Mouse (Mus musculus) liver, embryonic 15.5 days (tissue): ENCODE measurements around the gene Srsf3. TPM values are rescaled to one million over a fixed set of nuclear protein-coding genes. Genes with fewer than 3 reads are reported as not detected.

Source experiments
- ATAC-seq: fragments of 200-750 bp; cut with Nextera tagmentation; 2 replicates; pipeline ENCODE4 v1.8.0; 2017; ENCODE audit warnings: moderate number of reproducible peaks, mild to moderate bottlenecking, moderate library complexity; ENCODE audit not compliant: insufficient read depth
- H3K27ac ChIP-seq: fragments of 300-500 bp; sonication (generic); replicated peaks from 2 replicates; pipeline ENCODE4 v1.5.1; 2015; ENCODE audit warnings: mild to moderate bottlenecking, inconsistent platforms
- H3K27me3 ChIP-seq: fragments of 300-500 bp; sonication (generic); 2 replicates; pipeline ENCODE4 v1.6.1; 2015; ENCODE audit warnings: mild to moderate bottlenecking, inconsistent platforms
- H3K36me3 ChIP-seq: fragments of 300-500 bp; sonication (generic); replicated peaks from 2 replicates; pipeline ENCODE4 v1.6.1; 2015; ENCODE audit warnings: moderate library complexity, mild to moderate bottlenecking, inconsistent platforms
- H3K4me1 ChIP-seq: fragments of 300-500 bp; sonication (generic); replicated peaks from 2 replicates; pipeline ENCODE4 v1.6.1; 2015; ENCODE audit warnings: inconsistent platforms
- H3K4me2 ChIP-seq: fragments of 300-500 bp; sonication (generic); 2 replicates; pipeline ENCODE4 v1.6.1; 2015; ENCODE audit warnings: moderate library complexity, mild to moderate bottlenecking, inconsistent platforms
- H3K4me3 ChIP-seq: fragments of 300-500 bp; sonication (generic); replicated peaks from 2 replicates; pipeline ENCODE4 v1.5.1; 2015; ENCODE audit warnings: mild to moderate bottlenecking, inconsistent platforms
- H3K9ac ChIP-seq: fragments of 300-500 bp; sonication (generic); 2 replicates; pipeline ENCODE4 v1.6.1; 2015; ENCODE audit warnings: moderate library complexity, mild to moderate bottlenecking, inconsistent platforms
- H3K9me3 ChIP-seq: fragments of 300-500 bp; sonication (generic); replicated peaks from 2 replicates; pipeline ENCODE4 v1.6.1; 2016; ENCODE audit warnings: inconsistent platforms
- WGBS: fragments of 180-500 bp; shearing (Covaris S2); methylation state at CpG from one replicate; pipeline ENCODE4 v1.1.7; 2015; ENCODE audit warnings: mixed read lengths; ENCODE audit not compliant: insufficient replicate concordance; 5-methylcytosine and 5-hydroxymethylcytosine counted together
- polyA plus RNA-seq: library from polyadenylated mRNA; unstranded; fragments of >200 nt; fragmentation: Nextera tagmentation; extraction: Ambion mirVana; gene quantifications from 2 replicates; pipeline ENCODE4 v1.2.1, GENCODE M21; 2015

Gene Srsf3
- polyA plus RNA-seq, 1 experiment from 2014 or later, result 215 TPM

DNA sequence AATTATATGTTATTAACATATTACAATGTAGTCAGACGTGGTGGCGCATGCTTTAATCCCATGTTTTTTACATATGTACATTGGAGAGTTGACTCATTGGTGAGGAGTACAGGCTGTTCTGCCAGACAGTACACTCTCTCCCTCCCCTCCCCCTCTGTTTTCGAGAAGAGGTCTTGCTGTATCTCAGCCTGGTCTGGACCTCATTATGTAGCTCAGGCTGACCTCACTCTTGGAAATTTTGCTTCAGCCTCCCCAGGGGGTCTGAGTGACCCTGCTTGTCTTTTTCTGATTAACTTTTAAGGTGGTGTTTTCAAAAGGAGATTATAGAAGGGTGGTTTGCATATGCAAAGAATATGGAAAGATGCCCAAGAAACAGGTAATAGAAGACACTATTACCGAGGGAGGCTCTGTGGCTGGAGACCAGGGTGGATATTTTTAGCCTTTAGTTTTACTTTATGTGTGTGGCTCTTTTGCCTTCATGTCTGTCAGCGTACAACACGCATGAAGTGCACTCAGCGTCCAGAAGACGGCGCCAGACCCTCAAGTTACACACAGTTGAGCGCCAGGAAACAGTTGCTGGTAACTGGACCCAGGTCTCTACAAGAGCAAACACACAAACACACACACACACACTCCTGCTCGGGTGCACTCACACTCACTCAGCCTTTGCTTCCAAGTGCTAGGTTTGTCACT is 14.0 kb upstream of the Srsf3 start:
- Histone ChIP-seq H3K36me3 (no peaks in the 10 kb centered on the region), H3K4me1 (peaks cover 13% of the 10 kb centered on the region), H3K27me3 (no peaks in the 10 kb centered on the region), H3K9ac (no peak overlapping the region), H3K4me2 (no peak overlapping the region), H3K9me3 (no peaks in the 10 kb centered on the region), H3K27ac (no peak overlapping the region), H3K4me3 (no peak overlapping the region)
- no peak for ATAC-seq
- 49% methylated on average over 11 of the region's 11 CpGs for WGBS

- Histone ChIP-seq H3K27ac (no peak overlapping the region), H3K27me3 (no peaks in the 10 kb centered on the region), H3K4me2 (no peak overlapping the region), H3K4me3 (no peak overlapping the region), H3K4me1 (peaks cover 19% of the 10 kb centered on the region), H3K36me3 (no peaks in the 10 kb centered on the region), H3K9me3 (no peaks in the 10 kb centered on the region), H3K9ac (no peak overlapping the region)
- WGBS, result 73% methylated on average over 7 of the region's 7 CpGs
- ATAC-seq, result no peak
Measured at GRCm38 (mm10) chr17:29019391-29019790, 13.0 kb upstream of the Srsf3 start.

GRCm38 (mm10) chr17:29020444-29020843 is 12.0 kb upstream of the Srsf3 start:
- Histone ChIP-seq H3K36me3 (no peaks in the 10 kb centered on the region), H3K27me3 (no peaks in the 10 kb centered on the region), H3K4me1 (peaks cover 26% of the 10 kb centered on the region), H3K27ac (no peak overlapping the region), H3K4me2 (no peak overlapping the region), H3K9me3 (no peaks in the 10 kb centered on the region), H3K4me3 (no peak overlapping the region), H3K9ac (no peak overlapping the region)
- no peak for ATAC-seq

DNA sequence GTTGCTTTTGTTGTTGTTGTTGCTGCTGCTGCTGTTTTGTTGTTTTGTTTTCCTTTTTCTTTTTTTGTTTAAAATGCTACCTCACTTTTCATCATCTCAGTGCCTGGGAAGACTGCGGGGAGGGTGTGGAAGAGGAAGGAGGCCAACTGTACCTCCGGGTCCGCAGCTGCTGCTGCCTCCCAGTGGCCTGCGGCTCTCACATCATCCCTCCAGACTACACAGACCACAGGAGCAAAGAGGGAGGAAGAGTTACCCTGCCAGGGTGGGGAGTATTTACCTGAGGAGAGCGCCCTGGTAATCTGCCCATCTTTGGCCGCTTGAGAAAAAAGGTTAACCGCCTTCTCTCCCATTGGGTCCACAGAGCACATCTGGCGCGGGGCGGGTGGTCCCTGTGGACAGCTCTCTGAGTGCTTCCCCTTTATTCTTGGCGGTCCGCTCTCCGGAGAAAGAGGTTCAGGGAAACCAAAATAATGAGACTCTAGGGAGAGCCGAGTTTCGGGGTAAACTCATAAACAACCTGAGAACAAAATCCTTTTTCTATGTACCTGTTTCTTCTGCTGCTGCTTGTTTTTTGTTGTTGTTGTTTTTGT is 10.1 kb upstream of the Srsf3 start:
- Histone ChIP-seq H3K27me3 (no peaks in the 10 kb centered on the region), H3K27ac (no peak overlapping the region), H3K9ac (peak overlapping the region; percentile 1; the same call in 1 of the 2 replicates), H3K4me2 (peak overlapping the region; percentile 34), H3K9me3 (no peaks in the 10 kb centered on the region), H3K4me3 (peak overlapping the region; percentile 11), H3K36me3 (no peaks in the 10 kb centered on the region), H3K4me1 (peaks cover 31% of the 10 kb centered on the region)
- no peak for ATAC-seq
- WGBS, result 17% methylated on average over 15 of the region's 15 CpGs

DNA sequence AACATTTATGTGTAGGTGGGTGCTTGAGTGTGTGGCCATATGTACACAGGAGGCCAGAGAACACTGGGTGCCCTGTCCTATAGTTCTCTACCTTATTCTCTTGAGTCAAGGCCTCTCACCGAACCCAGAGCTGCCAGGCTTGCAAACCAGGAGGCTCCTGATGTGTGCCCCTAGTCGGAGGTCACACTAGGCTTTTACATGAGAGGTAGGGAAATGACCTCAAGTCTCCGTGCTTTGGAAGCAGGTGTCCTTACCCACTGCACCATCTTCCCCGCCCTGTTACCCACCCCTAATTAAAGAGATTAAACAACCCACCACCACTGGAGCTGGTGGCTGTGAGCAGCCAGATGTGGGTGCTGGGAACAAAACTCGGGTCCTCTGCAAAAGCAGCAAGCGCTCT is 9.1 kb upstream of the Srsf3 start:
- 75% methylated on average over 6 of the region's 6 CpGs for WGBS
- no peak overlapping the region for H3K9ac ChIP-seq
- H3K4me1 ChIP-seq, result peaks cover 31% of the 10 kb centered on the region
- no peak overlapping the region for H3K4me2 ChIP-seq
- H3K4me3 ChIP-seq, result no peak overlapping the region
- H3K27ac ChIP-seq, result no peak overlapping the region
- H3K9me3 ChIP-seq, result no peaks in the 10 kb centered on the region
- no peaks in the 10 kb centered on the region for H3K36me3 ChIP-seq
- ATAC-seq, result no peak
- no peaks in the 10 kb centered on the region for H3K27me3 ChIP-seq

DNA sequence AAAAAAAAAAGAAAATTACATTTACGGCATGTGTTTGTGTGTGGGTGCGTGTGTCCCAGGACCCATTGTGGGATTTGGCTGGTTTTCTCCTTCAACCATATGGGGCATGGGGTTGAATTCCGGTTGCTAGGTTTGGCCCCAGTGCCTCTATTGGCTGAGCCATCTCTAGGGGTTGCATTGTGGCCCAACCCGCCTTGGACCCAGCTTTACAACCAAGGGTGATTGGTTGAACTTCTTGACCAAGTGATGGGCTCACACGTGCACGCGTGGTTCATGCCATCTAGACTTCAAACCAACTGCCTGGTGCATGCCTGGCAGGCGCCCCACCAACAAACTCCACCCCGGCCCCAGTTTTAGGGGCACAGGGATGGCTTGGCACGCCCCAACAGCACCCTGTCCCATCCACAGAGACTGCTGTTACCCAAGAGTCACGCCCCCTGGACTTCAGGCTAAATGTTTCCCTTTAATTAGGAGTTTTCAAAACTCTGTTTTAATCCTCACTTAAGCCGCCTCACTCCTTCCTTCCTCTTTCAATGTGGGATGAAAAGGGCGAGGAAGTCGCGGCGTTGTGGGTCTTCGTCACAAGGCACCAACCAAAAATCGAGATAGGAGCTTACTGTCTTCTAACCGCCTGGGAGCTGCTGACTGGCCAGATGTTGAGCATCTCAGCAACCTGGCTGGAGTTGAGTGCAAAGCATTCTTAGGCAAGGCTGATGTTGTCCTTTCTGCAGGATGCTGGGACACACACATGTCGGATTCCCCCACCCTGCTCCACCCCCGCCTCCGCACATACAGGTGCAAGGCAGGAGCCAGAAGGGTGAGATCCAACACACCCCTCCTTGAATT is 8.2 kb upstream of the Srsf3 start:
- peak overlapping the region; percentile 35 for H3K4me2 ChIP-seq

GRCm38 (mm10) chr17:29024896-29025565 is 7.4 kb upstream of the Srsf3 start:
- Histone ChIP-seq H3K36me3 (no peaks in the 10 kb centered on the region), H3K27me3 (no peaks in the 10 kb centered on the region), H3K9ac (no peak overlapping the region), H3K4me3 (no peak overlapping the region), H3K9me3 (no peaks in the 10 kb centered on the region), H3K4me1 (peaks cover 26% of the 10 kb centered on the region), H3K4me2 (peak overlapping the region; percentile 35), H3K27ac (peak overlapping the region; percentile 38; the same call in 1 of the 2 replicates)
- ATAC-seq, result peak; percentile 19; the same call in 1 of the 2 replicates
- 52% methylated on average over 10 of the region's 10 CpGs for WGBS

More for the DNA sequence above, 8.2 kb upstream of the Srsf3 start:
- no peak for ATAC-seq
- 0 out of 2 replicates have a peak overlapping the region, but pooled peaks have one; percentile 38 for H3K27ac ChIP-seq
- no peaks in the 10 kb centered on the region for H3K9me3 ChIP-seq
- peaks cover 31% of the 10 kb centered on the region for H3K4me1 ChIP-seq
- no peaks in the 10 kb centered on the region for H3K27me3 ChIP-seq
- no peak overlapping the region for H3K4me3 ChIP-seq
- 45% methylated on average over 22 of the region's 22 CpGs for WGBS
- H3K9ac ChIP-seq, result no peak overlapping the region
- H3K36me3 ChIP-seq, result no peaks in the 10 kb centered on the region

- peaks cover 38% of the 10 kb centered on the region for H3K4me1 ChIP-seq
- 62% methylated on average over 5 of the region's 5 CpGs for WGBS
- no peak overlapping the region for H3K4me3 ChIP-seq
- no peak for ATAC-seq
- H3K27me3 ChIP-seq, result no peaks in the 10 kb centered on the region
- H3K4me2 ChIP-seq, result no peak overlapping the region
- H3K9me3 ChIP-seq, result no peaks in the 10 kb centered on the region
- H3K27ac ChIP-seq, result no peak overlapping the region
- no peak overlapping the region for H3K9ac ChIP-seq
- no peaks in the 10 kb centered on the region for H3K36me3 ChIP-seq
Measured at GRCm38 (mm10) chr17:29026652-29027356, 5.6 kb upstream of the Srsf3 start.

- no peak for ATAC-seq
- WGBS, result 64% methylated on average over 6 of the region's 6 CpGs
- Histone ChIP-seq H3K4me2 (no peak overlapping the region), H3K9me3 (no peaks in the 10 kb centered on the region), H3K27ac (peak overlapping the region; percentile 7; the same call in 1 of the 2 replicates), H3K9ac (no peak overlapping the region), H3K36me3 (peaks cover 12% of the 10 kb centered on the region), H3K4me3 (no peak overlapping the region), H3K27me3 (no peaks in the 10 kb centered on the region), H3K4me1 (peaks cover 30% of the 10 kb centered on the region)
Measured at GRCm38 (mm10) chr17:29030321-29031034, 1.9 kb upstream of the Srsf3 start.
